Mouse (Mus musculus): ENCODE results near the gene Gm26602. TPM values are rescaled to one million over a fixed set of nuclear protein-coding genes. Genes with fewer than 3 reads are reported as not detected.
"Not testable (repeated sequence)": the region's sequence is repeated elsewhere in the genome, so short reads cannot be mapped to it uniquely, and the experiment has no call there.

The Gm26602 gene
- polyA plus RNA-seq, 1 experiment: 0.21 TPM

GRCm38 (mm10) chr10:79945507-79946234 lies 35.0 kb downstream of the Gm26602 start:
- Histone ChIP-seq H3K4me1 (ENCODE audit: control insufficient read depth) (peaks cover 72% of the 10 kb centered on the region), H3K27me3 (ENCODE audit: control insufficient read depth) (no peaks in the 10 kb centered on the region), H3K9me3 (ENCODE audit: control insufficient read depth, low read length) (no peaks in the 10 kb centered on the region), H3K4me3 (replicated peaks) (peak overlapping the region; percentile 29), H3K36me3 (ENCODE audit: control insufficient read depth) (peaks cover 28% of the 10 kb centered on the region)
- TF ChIP-seq GATA1 (IDR thresholded peaks at IDR 0.05; ENCODE audit: low read length) (no peak), TAL1 (IDR thresholded peaks at IDR 0.05; ENCODE audit: low read length) (no peak)

- no peak for TF ChIP-seq TAL1 (IDR thresholded peaks at IDR 0.05; ENCODE audit: low read length)
- TF ChIP-seq GATA1 (IDR thresholded peaks at IDR 0.05; ENCODE audit: low read length): no peak
- H3K4me1 ChIP-seq (ENCODE audit: control insufficient read depth): peaks cover 65% of the 10 kb centered on the region
- peak overlapping the region; percentile 43 for H3K4me3 ChIP-seq (replicated peaks)
- H3K27me3 ChIP-seq (ENCODE audit: control insufficient read depth): no peaks in the 10 kb centered on the region
- peaks cover 33% of the 10 kb centered on the region for H3K36me3 ChIP-seq (ENCODE audit: control insufficient read depth)
- no peaks in the 10 kb centered on the region for H3K9me3 ChIP-seq (ENCODE audit: control insufficient read depth, low read length)
Observed at GRCm38 (mm10) chr10:79946752-79947322, 36.2 kb downstream of the Gm26602 start.

GRCm38 (mm10) chr10:79947502-79947901 lies 36.8 kb downstream of the Gm26602 start:
- H3K36me3 ChIP-seq (ENCODE audit: control insufficient read depth): peaks cover 33% of the 10 kb centered on the region
- H3K4me3 ChIP-seq (replicated peaks): no peak overlapping the region
- no peaks in the 10 kb centered on the region for H3K9me3 ChIP-seq (ENCODE audit: control insufficient read depth, low read length)
- no peak for TF ChIP-seq GATA1 (IDR thresholded peaks at IDR 0.05; ENCODE audit: low read length)
- TF ChIP-seq TAL1 (IDR thresholded peaks at IDR 0.05; ENCODE audit: low read length): no peak
- peaks cover 62% of the 10 kb centered on the region for H3K4me1 ChIP-seq (ENCODE audit: control insufficient read depth)
- H3K27me3 ChIP-seq (ENCODE audit: control insufficient read depth): no peaks in the 10 kb centered on the region

DNA sequence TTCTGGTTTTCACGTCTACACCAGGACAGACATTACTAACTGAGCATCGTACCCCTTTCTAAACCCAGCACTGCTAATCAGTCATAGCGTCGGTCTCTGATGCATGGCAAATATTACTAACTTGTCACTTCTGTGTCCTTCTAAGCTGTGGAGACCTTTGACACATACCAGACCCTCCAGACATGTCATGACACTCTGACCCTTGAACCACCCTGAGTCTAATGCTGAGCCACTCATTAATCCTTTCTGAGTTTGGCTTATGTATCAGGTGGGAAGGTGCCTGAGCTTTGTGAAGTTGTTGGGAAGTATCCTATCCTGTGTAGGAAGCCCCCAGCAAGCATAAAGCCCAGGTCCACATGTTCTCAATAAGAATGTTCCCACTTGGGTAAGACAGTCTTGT lies 39.2 kb downstream of the Gm26602 start:
- H3K9me3 ChIP-seq (ENCODE audit: control insufficient read depth, low read length): no peaks in the 10 kb centered on the region
- H3K4me1 ChIP-seq (ENCODE audit: control insufficient read depth): peaks cover 42% of the 10 kb centered on the region
- peaks cover 41% of the 10 kb centered on the region for H3K36me3 ChIP-seq (ENCODE audit: control insufficient read depth)
- TF ChIP-seq GATA1 (IDR thresholded peaks at IDR 0.05; ENCODE audit: low read length): no peak
- TF ChIP-seq TAL1 (IDR thresholded peaks at IDR 0.05; ENCODE audit: low read length): no peak
- no peak overlapping the region for H3K4me3 ChIP-seq (replicated peaks)
- H3K27me3 ChIP-seq (ENCODE audit: control insufficient read depth): no peaks in the 10 kb centered on the region

DNA sequence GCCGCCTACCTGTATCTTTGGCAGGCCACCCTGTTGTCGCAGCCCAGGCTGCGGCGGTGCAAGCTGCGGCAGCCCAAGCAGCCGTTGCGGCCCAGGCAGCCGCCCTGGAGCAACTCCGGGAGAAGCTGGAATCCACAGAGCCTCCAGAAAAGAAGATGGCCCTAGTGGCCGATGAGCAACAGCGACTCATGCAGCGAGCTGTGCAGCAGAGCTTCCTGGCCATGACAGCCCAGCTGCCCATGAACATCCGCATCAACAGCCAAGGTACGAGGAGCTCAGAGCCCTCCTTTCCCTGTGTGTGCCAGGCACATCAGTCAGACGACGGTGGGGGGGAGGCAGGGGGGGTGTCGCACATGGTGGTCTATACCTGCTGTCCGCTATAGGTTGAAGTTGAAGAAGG lies 40.0 kb downstream of the Gm26602 start:
- H3K4me1 ChIP-seq (ENCODE audit: control insufficient read depth): peaks cover 34% of the 10 kb centered on the region
- peaks cover 38% of the 10 kb centered on the region for H3K36me3 ChIP-seq (ENCODE audit: control insufficient read depth)
- TF ChIP-seq GATA1 (IDR thresholded peaks at IDR 0.05; ENCODE audit: low read length): no peak

GRCm38 (mm10) chr10:79953946-79954345 lies 43.3 kb downstream of the Gm26602 start:
- Histone ChIP-seq H3K27me3 (ENCODE audit: control insufficient read depth) (peaks cover 5% of the 10 kb centered on the region; the same call in 1 of the 2 replicates), H3K36me3 (ENCODE audit: control insufficient read depth) (peaks cover 29% of the 10 kb centered on the region), H3K4me1 (ENCODE audit: control insufficient read depth) (peaks cover 21% of the 10 kb centered on the region), H3K4me3 (replicated peaks) (no peak overlapping the region), H3K9me3 (ENCODE audit: control insufficient read depth, low read length) (no peaks in the 10 kb centered on the region)
- no peak for TF ChIP-seq TAL1 (IDR thresholded peaks at IDR 0.05; ENCODE audit: low read length)
- no peak for TF ChIP-seq GATA1 (IDR thresholded peaks at IDR 0.05; ENCODE audit: low read length)

More for the DNA sequence above, 40.0 kb downstream of the Gm26602 start:
- no peaks in the 10 kb centered on the region for H3K9me3 ChIP-seq (ENCODE audit: control insufficient read depth, low read length)
- H3K27me3 ChIP-seq (ENCODE audit: control insufficient read depth): no peaks in the 10 kb centered on the region
- no peak overlapping the region for H3K4me3 ChIP-seq (replicated peaks)

GRCm38 (mm10) chr10:79955691-79956090 lies 45.0 kb downstream of the Gm26602 start:
- TF ChIP-seq TAL1 (IDR thresholded peaks at IDR 0.05; ENCODE audit: low read length) (no peak), GATA1 (IDR thresholded peaks at IDR 0.05; ENCODE audit: low read length) (no peak)
- H3K4me1 ChIP-seq (ENCODE audit: control insufficient read depth): peaks cover 28% of the 10 kb centered on the region
- peaks cover 17% of the 10 kb centered on the region for H3K36me3 ChIP-seq (ENCODE audit: control insufficient read depth)
- H3K9me3 ChIP-seq (ENCODE audit: control insufficient read depth, low read length): no peaks in the 10 kb centered on the region
- H3K4me3 ChIP-seq (replicated peaks): no peak overlapping the region
- H3K27me3 ChIP-seq (ENCODE audit: control insufficient read depth): peaks cover 5% of the 10 kb centered on the region; the same call in 1 of the 2 replicates

GRCm38 (mm10) chr10:79956643-79957154 lies 46.0 kb downstream of the Gm26602 start:
- Histone ChIP-seq H3K4me1 (ENCODE audit: control insufficient read depth) (peaks cover 37% of the 10 kb centered on the region), H3K36me3 (ENCODE audit: control insufficient read depth) (peaks cover 16% of the 10 kb centered on the region), H3K9me3 (ENCODE audit: control insufficient read depth, low read length) (no peaks in the 10 kb centered on the region), H3K27me3 (ENCODE audit: control insufficient read depth) (peaks cover 5% of the 10 kb centered on the region; the same call in 1 of the 2 replicates), H3K4me3 (replicated peaks) (peak overlapping the region; percentile 2)
- TF ChIP-seq TAL1 (IDR thresholded peaks at IDR 0.05; ENCODE audit: low read length) (no peak), GATA1 (IDR thresholded peaks at IDR 0.05; ENCODE audit: low read length) (no peak)

- H3K27me3 ChIP-seq (ENCODE audit: control insufficient read depth): peaks cover 5% of the 10 kb centered on the region; the same call in 1 of the 2 replicates
- TF ChIP-seq TAL1 (IDR thresholded peaks at IDR 0.05; ENCODE audit: low read length) (no peak), GATA1 (IDR thresholded peaks at IDR 0.05; ENCODE audit: low read length) (no peak)
- H3K36me3 ChIP-seq (ENCODE audit: control insufficient read depth): peaks cover 22% of the 10 kb centered on the region
- peaks cover 42% of the 10 kb centered on the region for H3K4me1 ChIP-seq (ENCODE audit: control insufficient read depth)
- peak overlapping the region; percentile 31 for H3K4me3 ChIP-seq (replicated peaks)
- H3K9me3 ChIP-seq (ENCODE audit: control insufficient read depth, low read length): no peaks in the 10 kb centered on the region
Observed at GRCm38 (mm10) chr10:79958140-79958816, 47.6 kb downstream of the Gm26602 start.

DNA sequence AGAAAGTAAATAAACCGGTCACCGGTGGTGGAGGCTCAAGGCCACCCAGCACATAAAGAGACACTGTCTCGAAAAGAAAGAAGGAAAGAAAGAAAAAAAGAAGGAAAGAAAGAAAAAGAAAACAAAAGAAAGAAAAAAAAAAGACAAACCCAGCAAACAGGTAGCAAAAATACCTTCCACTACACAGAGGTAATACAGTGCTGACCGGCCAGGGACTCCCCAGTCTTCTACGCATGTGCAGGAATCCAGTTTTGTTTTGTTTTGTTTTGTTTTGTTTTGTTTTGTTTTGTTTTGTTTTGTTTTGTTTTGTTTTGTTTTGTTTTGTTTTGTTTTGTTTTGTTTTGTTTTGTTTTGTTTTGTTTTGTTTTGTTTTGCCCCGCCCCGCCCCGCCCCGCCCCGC lies 48.8 kb downstream of the Gm26602 start:
- H3K27me3 ChIP-seq (ENCODE audit: control insufficient read depth); H3K9me3 ChIP-seq (ENCODE audit: control insufficient read depth, low read length): not testable (repeated sequence)
- H3K4me3 ChIP-seq (replicated peaks): peak overlapping the region; percentile 57
- peaks cover 40% of the 10 kb centered on the region for H3K4me1 ChIP-seq (ENCODE audit: control insufficient read depth)
- H3K36me3 ChIP-seq (ENCODE audit: control insufficient read depth): peaks cover 32% of the 10 kb centered on the region
